Mouse (Mus musculus): ENCODE results near the gene Pkn1. TPM values are rescaled to one million over a fixed set of nuclear protein-coding genes. Genes with fewer than 3 reads are reported as not detected.

Pkn1 gene
- polyA plus RNA-seq, 1 experiment from 2014 or later: 24.6 TPM

DNA sequence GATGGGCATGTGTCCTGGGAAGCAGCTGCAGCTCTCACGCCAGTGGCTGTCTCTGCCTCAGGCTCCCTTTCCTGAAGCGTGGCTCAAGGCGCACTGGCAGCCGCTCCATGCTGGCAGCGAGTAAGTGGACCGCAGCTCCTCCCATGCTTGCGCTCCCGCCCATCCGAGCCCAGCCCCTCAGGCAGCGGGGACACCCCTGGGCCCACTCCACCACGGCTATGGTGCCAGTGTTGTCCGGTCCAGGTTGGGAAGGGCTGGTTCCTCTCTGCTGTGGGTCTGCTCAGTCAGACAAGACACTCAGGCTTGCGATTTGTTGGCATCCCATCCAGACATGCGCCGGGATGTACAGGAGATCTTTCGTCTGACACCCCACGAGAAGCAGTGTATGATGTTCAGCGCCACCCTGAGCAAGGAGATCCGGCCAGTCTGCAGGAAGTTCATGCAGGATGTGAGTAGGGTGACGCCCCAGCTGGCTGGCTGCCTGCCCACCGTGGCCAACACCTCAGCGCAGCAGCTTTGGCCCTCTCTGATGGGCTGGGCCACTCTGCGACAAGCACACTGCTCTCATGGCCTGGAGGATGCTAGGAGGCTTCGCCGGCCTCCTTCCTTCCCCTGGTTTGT, 22.5 kb upstream of the Pkn1 start:
- H3K36me3 ChIP-seq: peaks cover 72% of the 10 kb centered on the region
- ATAC-seq (ENCODE audit: low FRiP score): no peak

DNA sequence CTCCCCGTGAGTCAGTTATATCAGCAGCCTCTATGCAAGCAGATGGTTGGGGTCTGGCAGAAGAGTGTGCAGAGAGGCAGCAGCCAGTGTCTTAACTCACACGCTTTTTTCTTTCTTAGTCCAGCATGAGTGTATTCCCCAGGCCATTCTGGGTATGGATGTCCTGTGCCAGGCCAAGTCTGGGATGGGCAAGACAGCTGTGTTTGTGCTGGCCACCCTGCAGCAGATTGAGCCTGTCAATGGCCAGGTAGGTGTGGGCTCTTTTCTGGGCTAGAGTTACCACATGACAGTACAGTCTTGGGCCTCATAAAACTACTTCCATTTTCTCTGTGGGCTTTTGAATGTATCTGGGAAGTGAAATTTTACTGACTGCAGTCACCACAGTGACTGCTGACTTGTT, 20.7 kb upstream of the Pkn1 start:
- no peak for ATAC-seq (ENCODE audit: low FRiP score)
- Histone ChIP-seq H3K9ac (replicated peaks) (no peak overlapping the region), H3K4me1 (peaks cover 22% of the 10 kb centered on the region), H3K27me3 (replicated peaks) (no peaks in the 10 kb centered on the region), H3K36me3 (peaks cover 56% of the 10 kb centered on the region), H3K27ac (replicated peaks) (no peak overlapping the region), H3K4me3 (replicated peaks) (no peak overlapping the region), H3K4me2 (no peak overlapping the region), H3K9me3 (replicated peaks) (no peaks in the 10 kb centered on the region)
- WGBS: 90% methylated on average over 2 of the region's 2 CpGs

More for the DNA sequence above, 22.5 kb upstream of the Pkn1 start:
- no peak overlapping the region for H3K4me3 ChIP-seq (replicated peaks)
- no peaks in the 10 kb centered on the region for H3K27me3 ChIP-seq (replicated peaks)
- no peak overlapping the region for H3K4me2 ChIP-seq
- 91% methylated on average over 25 of the region's 25 CpGs for WGBS
- H3K4me1 ChIP-seq: peaks cover 14% of the 10 kb centered on the region
- H3K9ac ChIP-seq (replicated peaks): no peak overlapping the region
- no peak overlapping the region for H3K27ac ChIP-seq (replicated peaks)
- H3K9me3 ChIP-seq (replicated peaks): no peaks in the 10 kb centered on the region

DNA sequence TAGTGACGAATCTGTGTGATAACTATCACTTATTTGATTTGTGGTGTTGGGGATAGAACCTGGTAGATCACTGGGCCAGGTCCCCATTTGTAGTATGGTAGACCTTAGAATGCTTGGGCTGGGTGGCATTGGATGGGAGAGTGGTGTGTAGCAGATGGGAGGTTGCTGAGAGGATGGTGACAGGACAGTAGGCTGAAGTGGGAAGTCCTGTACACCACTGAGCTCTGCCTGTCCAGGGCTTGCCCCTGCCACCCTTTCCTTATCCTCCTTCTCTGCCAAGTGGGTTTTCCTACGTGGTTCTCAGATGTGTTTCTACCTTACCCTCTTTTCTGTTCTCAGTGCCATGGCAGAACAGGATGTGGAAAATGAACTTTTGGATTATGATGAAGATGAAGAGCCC, 20.1 kb upstream of the Pkn1 start:
- peaks cover 50% of the 10 kb centered on the region for H3K36me3 ChIP-seq
- H3K4me3 ChIP-seq (replicated peaks): no peak overlapping the region
- no peak overlapping the region for H3K27ac ChIP-seq (replicated peaks)
- no peaks in the 10 kb centered on the region for H3K27me3 ChIP-seq (replicated peaks)
- 96% methylated on average over 2 of the region's 2 CpGs for WGBS
- peaks cover 22% of the 10 kb centered on the region for H3K4me1 ChIP-seq
- H3K9ac ChIP-seq (replicated peaks): no peak overlapping the region
- H3K4me2 ChIP-seq: no peak overlapping the region
- no peak for ATAC-seq (ENCODE audit: low FRiP score)
- H3K9me3 ChIP-seq (replicated peaks): no peaks in the 10 kb centered on the region

DNA sequence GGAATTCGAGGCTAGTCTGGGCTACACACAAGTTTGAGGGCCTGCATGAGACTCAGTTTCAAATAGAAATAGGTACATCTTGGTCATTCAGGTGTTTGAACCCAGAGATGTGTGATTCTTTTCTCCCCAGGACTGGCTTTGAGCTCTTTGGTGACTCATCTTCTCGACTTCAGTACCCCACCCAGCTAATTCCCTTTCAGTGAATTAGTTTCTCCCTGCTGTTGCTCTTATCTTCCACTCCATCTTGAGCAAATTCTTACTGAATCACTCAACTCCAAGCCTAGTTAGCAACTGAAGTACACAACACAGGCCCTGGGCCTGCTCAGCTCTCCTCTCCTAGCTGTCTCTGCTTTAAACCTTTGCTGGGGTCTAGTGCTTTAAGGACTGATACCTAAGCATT, 17.6 kb upstream of the Pkn1 start:
- Histone ChIP-seq H3K36me3 (peaks cover 25% of the 10 kb centered on the region), H3K4me2 (peak overlapping the region; percentile 89), H3K9ac (replicated peaks) (no peak overlapping the region), H3K9me3 (replicated peaks) (no peaks in the 10 kb centered on the region), H3K4me3 (replicated peaks) (peak overlapping the region; percentile 82), H3K27ac (replicated peaks) (no peak overlapping the region), H3K27me3 (replicated peaks) (0 out of 2 replicates have a peak, but pooled peaks cover 3% of the 10 kb centered on the region), H3K4me1 (peaks cover 22% of the 10 kb centered on the region)
- no peak for ATAC-seq (ENCODE audit: low FRiP score)
- 83% methylated on average over 2 of the region's 2 CpGs for WGBS

DNA sequence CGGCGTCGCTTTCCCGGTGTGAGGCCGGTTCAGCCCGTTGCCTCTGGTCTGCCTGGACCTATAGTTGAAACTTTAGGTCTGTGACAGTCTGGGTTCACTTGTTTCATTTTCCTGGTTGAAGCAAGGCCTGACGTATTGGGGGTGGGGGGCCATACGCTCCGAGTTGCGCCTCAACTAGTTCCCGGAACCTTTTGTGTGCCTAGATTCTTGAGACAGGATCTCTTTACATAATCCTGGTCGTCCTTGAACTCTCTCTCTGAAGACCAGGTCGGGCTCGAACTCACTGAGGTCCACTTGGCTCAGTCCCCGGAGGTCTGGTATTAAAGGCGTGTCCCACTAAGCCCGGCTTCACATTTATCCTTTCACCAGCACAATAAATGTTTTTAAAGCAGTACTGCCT, 16.8 kb upstream of the Pkn1 start:
- ATAC-seq (ENCODE audit: low FRiP score): no peak
- H3K27ac ChIP-seq (replicated peaks): peak overlapping the region; percentile 98
- H3K27me3 ChIP-seq (replicated peaks): 0 out of 2 replicates have a peak, but pooled peaks cover 3% of the 10 kb centered on the region
- H3K9me3 ChIP-seq (replicated peaks): no peaks in the 10 kb centered on the region
- WGBS: 2% methylated on average over 17 of the region's 17 CpGs
- peak overlapping the region; percentile 82 for H3K4me3 ChIP-seq (replicated peaks)
- peaks cover 17% of the 10 kb centered on the region for H3K36me3 ChIP-seq
- peak overlapping the region; percentile 86 for H3K9ac ChIP-seq (replicated peaks)
- peak overlapping the region; percentile 89 for H3K4me2 ChIP-seq
- H3K4me1 ChIP-seq: peaks cover 22% of the 10 kb centered on the region

DNA sequence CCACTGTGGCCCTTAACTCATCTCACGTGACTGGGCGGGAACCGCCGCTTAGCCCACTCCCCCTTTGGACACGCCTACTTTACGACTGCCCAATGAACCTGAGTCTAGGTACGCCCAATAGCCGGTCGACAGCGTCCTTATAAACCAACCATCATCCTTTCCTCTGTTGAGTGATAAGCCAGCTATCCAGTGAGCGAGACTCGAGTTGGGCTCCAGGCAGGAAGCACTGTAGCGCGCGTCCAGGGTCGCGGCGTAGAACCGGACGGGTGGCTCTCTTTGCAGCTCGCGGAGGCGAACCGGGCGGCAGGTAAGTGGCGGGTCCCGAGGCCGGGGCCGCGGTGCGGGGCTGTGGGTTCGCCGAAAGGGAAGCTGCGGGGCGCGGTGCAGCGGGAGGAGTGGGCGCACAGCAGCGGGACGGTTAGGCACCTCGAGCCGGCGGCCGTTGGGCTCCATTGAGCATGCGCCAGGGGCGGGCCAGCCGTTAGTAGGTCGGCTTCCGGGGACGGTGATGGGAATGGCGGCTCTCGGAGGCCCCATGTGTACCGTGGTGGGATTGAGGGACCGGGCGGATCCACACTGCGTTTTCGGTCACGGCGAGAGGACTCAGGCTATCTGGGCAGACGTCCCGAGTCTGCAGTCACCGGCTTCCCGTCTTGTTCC, 16.2 kb upstream of the Pkn1 start, which contains the start of gene Ddx39:
Gene Ddx39 (plus strand): TSS at position 147 of the 660 bp plus-strand sequence.
- H3K36me3 ChIP-seq: peaks cover 11% of the 10 kb centered on the region
- under 1% methylated on average over 63 of the region's 63 CpGs for WGBS
- peak within 1 kb of the TSS; percentile 82 for H3K4me3 ChIP-seq (replicated peaks)
- ATAC-seq (ENCODE audit: low FRiP score): peak; percentile 99
- H3K9me3 ChIP-seq (replicated peaks): no peaks in the 10 kb centered on the region
- H3K4me2 ChIP-seq: peak within 1 kb of the TSS; percentile 89
- H3K27me3 ChIP-seq (replicated peaks): 0 out of 2 replicates have a peak, but pooled peaks cover 3% of the 10 kb centered on the region
- peaks cover 22% of the 10 kb centered on the region for H3K4me1 ChIP-seq
- peak within 1 kb of the TSS; percentile 86 for H3K9ac ChIP-seq (replicated peaks)
- H3K27ac ChIP-seq (replicated peaks): peak within 1 kb of the TSS; percentile 98

DNA sequence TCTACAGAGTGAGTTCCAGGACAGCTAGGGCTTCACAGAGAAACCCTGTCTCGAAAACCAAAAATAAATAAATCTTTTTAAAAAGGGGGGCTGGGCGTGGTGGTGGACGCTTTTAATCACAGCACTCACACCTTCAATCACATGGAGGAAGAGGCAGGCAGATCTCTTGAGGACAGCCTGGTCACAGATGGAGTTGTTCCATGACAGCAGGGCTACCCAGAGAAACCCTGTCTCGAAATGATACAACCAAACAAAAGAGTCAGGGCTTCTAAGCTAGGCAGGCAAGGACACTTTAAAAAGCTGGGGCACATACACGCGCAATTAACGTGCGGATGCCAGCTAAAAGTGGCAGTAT, 15.7 kb upstream of the Pkn1 start:
- 0 out of 2 replicates have a peak, but pooled peaks cover 3% of the 10 kb centered on the region for H3K27me3 ChIP-seq (replicated peaks)
- H3K36me3 ChIP-seq: peaks cover 6% of the 10 kb centered on the region
- WGBS: 17% methylated on average over 8 of the region's 8 CpGs

DNA sequence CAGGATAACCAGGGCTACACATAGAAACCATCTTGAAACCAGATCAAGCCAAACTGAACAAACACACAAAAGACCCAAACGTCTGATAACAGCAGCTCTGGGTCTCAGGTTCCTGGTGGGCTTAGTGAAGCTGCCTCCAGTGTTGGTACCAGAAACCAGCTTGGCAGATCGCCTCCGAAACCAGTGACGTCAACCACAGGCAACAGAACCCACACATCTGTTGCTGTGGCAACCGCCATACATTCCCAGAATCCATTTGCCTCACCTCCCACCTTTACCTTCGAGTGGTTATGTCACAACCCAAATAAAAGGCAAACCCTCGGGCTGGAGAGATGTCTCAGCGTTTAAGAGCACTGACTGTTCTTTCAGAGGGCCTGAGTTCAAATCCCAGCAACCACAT, 8.6 kb upstream of the Pkn1 start:
- Histone ChIP-seq H3K4me2 (no peak overlapping the region), H3K9ac (replicated peaks) (no peak overlapping the region), H3K4me3 (replicated peaks) (no peak overlapping the region), H3K36me3 (no peaks in the 10 kb centered on the region), H3K27ac (replicated peaks) (no peak overlapping the region), H3K4me1 (no peaks in the 10 kb centered on the region), H3K27me3 (replicated peaks) (no peaks in the 10 kb centered on the region), H3K9me3 (replicated peaks) (no peaks in the 10 kb centered on the region)
- 81% methylated on average over 8 of the region's 8 CpGs for WGBS
- ATAC-seq (ENCODE audit: low FRiP score): no peak

More for the DNA sequence above, 15.7 kb upstream of the Pkn1 start:
- H3K4me1 ChIP-seq: peaks cover 22% of the 10 kb centered on the region
- H3K9me3 ChIP-seq (replicated peaks): no peaks in the 10 kb centered on the region
- H3K4me3 ChIP-seq (replicated peaks): peak overlapping the region; percentile 82
- H3K4me2 ChIP-seq: peak overlapping the region; percentile 89
- peak overlapping the region; percentile 78 for H3K27ac ChIP-seq (replicated peaks)
- H3K9ac ChIP-seq (replicated peaks): no peak overlapping the region
- ATAC-seq (ENCODE audit: low FRiP score): no peak

DNA sequence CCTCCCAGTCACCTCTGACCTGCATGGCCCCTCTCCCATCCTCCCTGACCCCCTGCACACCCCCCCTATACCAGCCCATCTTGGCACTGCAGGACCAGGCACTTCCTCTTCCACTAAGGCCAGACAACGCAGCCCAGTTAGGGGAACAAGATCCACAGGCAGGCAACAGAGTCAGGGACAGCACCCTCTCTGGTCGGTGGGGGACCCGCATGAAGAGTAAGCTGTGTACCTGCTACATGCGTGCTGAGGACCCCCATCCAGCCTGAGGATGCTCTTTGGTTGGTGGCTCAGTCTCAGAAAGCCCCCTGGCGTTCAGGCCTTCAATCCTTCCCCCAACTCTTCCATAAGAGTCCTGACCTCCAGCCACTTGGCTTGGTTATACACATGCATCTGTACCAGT, 7.4 kb upstream of the Pkn1 start:
- Histone ChIP-seq H3K4me1 (no peaks in the 10 kb centered on the region), H3K27ac (replicated peaks) (no peak overlapping the region), H3K4me2 (no peak overlapping the region), H3K9me3 (replicated peaks) (no peaks in the 10 kb centered on the region), H3K9ac (replicated peaks) (no peak overlapping the region), H3K27me3 (replicated peaks) (no peaks in the 10 kb centered on the region), H3K4me3 (replicated peaks) (no peak overlapping the region), H3K36me3 (no peaks in the 10 kb centered on the region)
- WGBS: 60% methylated on average over 5 of the region's 5 CpGs
- ATAC-seq (ENCODE audit: low FRiP score): no peak

DNA sequence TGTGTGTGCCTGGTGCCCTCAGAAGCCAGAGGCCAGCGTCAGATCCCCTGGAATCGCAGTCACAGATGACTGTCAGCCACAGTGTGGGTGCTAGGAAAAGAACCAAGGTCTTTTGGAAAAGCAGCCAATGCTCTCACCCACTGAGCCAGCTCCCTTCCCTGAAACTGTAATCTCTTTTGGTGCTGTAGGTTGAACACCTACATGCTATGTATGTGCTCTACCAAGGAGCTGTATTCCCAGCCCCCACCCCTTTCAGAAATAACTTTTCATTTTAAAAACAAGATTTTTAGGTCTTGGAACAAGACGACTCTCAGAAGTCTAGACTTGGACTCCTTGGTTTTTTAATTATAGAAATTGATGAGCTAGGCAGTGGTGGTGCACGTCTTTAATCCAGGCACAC, 4.4 kb upstream of the Pkn1 start:
- WGBS: 84% methylated on average over 4 of the region's 4 CpGs
- H3K4me2 ChIP-seq: no peak overlapping the region
- no peaks in the 10 kb centered on the region for H3K27me3 ChIP-seq (replicated peaks)
- no peak overlapping the region for H3K4me3 ChIP-seq (replicated peaks)
- H3K4me1 ChIP-seq: peaks cover 13% of the 10 kb centered on the region
- no peaks in the 10 kb centered on the region for H3K36me3 ChIP-seq
- no peak overlapping the region for H3K9ac ChIP-seq (replicated peaks)
- ATAC-seq (ENCODE audit: low FRiP score): no peak
- H3K27ac ChIP-seq (replicated peaks): no peak overlapping the region
- H3K9me3 ChIP-seq (replicated peaks): no peaks in the 10 kb centered on the region

DNA sequence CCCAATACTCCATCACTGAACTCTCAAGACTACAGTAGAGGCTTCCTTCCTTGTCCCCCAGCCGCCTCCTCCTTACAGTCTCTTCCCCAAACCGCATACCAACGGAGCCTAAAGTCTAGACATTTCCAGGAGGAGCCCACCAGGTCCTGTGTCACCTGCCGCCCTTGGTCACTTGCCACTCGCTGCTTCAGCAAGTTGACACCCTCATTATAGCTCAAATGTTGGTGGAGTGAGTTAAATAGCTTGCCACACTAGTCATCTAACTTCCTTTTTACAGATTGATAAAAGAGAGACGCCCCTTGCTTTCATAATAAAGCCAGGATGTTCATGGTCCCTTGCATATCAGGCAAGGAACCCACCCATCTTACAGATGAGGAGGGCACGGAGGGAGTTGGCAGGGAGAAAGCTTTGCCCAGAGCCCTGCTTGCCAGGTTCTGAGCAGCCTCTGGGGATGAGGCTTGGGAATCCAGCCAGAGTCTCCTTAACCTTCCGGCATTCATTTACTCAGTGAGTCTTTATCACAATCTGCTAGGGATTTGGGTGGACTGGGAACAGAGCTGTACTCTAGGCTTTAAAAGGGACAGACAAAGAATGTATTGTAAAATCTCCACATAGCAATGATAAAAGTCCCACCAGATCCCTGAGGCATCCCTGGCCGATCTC, 1.6 kb upstream of the Pkn1 start:
- Histone ChIP-seq H3K4me1 (peaks cover 41% of the 10 kb centered on the region), H3K27ac (replicated peaks) (no peak overlapping the region), H3K9ac (replicated peaks) (no peak overlapping the region), H3K36me3 (no peaks in the 10 kb centered on the region), H3K27me3 (replicated peaks) (no peaks in the 10 kb centered on the region), H3K9me3 (replicated peaks) (no peaks in the 10 kb centered on the region), H3K4me2 (no peak overlapping the region), H3K4me3 (replicated peaks) (no peak overlapping the region)
- 83% methylated on average over 9 of the region's 9 CpGs for WGBS
- ATAC-seq (ENCODE audit: low FRiP score): no peak

DNA sequence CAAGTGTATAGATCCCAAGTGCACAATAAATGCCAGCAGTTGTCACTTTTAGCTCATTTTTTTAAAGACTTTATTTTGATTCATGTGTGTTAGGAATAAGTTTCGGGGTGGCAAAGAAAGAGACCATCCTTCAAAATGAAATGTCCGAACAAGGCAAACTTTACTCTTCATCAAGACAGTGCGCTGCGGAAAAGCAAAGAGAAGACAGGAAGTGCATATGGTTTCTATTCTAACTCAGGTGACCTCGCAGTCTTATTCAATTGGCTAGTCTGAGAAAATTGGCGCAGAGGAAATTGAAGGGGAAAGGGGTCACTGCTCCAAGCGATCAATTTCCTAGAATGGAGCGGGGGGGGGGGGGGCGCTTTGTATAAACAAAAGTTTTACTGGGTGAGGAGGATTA, 587 bp upstream of the Pkn1 start:
- Histone ChIP-seq H3K27me3 (replicated peaks) (no peaks in the 10 kb centered on the region), H3K9ac (replicated peaks) (peak overlapping the region; percentile 89), H3K36me3 (no peaks in the 10 kb centered on the region), H3K4me2 (peak overlapping the region; percentile 94), H3K4me1 (peaks cover 45% of the 10 kb centered on the region), H3K4me3 (replicated peaks) (peak overlapping the region; percentile 80), H3K27ac (replicated peaks) (peak overlapping the region; percentile 74), H3K9me3 (replicated peaks) (no peaks in the 10 kb centered on the region)
- WGBS: 55% methylated on average over 9 of the region's 9 CpGs
- no peak for ATAC-seq (ENCODE audit: low FRiP score)

Measured in neural tube, embryonic 15.5 days (tissue).